Mouse (Mus musculus): ENCODE measurements around the gene Slc47a1. TPM values are rescaled to one million over a fixed set of nuclear protein-coding genes. Genes with fewer than 3 reads are reported as not detected.
A peak's percentile ranks its signal among the peaks of the same experiment; 100 is the strongest.

The Slc47a1 gene
- total RNA-seq, 2 experiments from 2014 or later = 1.4 to 2.3 TPM

GRCm38 (mm10) chr11:61346133-61346532, 32.0 kb downstream of the Slc47a1 start:
- no peak overlapping the region for H3K27ac ChIP-seq
- intact Hi-C loops (cut with DNase I) = loop anchor here (5.0 kb wide), 3 partner anchors 61 to 161 kb away; partner anchors contain the start of gene B9d1
- H3K4me3 ChIP-seq = no peak overlapping the region
- DNase-seq (ENCODE audit: extremely low spot score in 1 of 2, low spot score in 2 of 2) = no peak
- peak; percentile 24 for TF ChIP-seq CTCF (IDR thresholded peaks at IDR 0.05)

DNA sequence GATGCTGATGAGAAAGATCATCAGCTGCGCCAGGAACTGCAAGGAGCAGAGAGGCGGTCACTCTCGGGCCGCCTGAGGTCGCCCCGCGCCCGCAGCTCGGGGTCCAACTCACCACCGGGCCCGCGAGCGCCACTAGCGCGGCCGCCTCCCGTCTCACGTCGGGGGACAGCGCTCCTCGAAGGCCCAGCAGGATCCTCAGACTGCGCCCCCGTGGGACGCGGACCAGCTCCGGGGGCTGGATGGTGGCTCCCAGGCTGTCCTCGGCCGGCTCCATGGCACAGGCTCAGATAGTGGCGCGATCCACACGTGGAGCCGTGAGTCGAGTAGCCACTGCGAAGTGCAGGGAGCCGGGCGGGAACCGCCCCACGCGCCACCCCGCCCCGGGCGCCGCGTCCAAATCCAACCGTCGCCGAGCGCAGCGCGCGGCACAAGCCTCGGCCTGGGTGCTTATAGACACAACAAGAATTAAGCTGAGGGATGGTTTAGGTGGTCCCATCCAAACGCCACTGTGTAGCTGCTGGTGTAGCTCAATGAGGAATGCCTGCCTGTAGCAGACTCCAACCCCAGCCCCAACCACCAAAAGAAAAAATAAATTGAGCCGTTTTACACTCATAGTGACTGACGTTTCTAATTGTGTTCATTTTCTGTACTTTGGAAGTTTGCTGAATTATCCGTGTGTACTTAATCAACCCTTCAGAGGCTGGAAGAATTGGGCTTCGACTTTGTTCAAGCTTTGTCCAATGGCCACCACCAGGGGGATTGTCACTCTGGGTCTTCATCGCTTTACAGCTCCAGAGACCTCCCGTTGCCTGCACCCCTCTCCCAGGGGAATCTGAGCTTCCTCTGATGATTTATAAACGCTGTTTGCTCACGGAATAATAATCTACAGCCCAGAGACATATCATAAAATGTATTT, 35.4 kb downstream of the Slc47a1 start, which contains the start of gene Slc47a2:
TSS of gene Slc47a2 (minus strand) at position 356 of the 916 bp plus-strand sequence.
- peak; percentile 49 for TF ChIP-seq CTCF (IDR thresholded peaks at IDR 0.05)
- no peak within 1 kb of the TSS for H3K27ac ChIP-seq
- intact Hi-C loops (cut with DNase I) = no loop called here

GRCm38 (mm10) chr11:61341971-61342370, 36.2 kb downstream of the Slc47a1 start:
- H3K27ac ChIP-seq = no peak overlapping the region
- no peak overlapping the region for H3K4me3 ChIP-seq
- no peak for DNase-seq (ENCODE audit: extremely low spot score in 1 of 2, low spot score in 2 of 2)
- intact Hi-C loops (cut with DNase I) = no loop called here
- no peak for TF ChIP-seq CTCF (IDR thresholded peaks at IDR 0.05)

More for the DNA sequence above, 35.4 kb downstream of the Slc47a1 start, which contains the start of gene Slc47a2:
- peak within 1 kb of the TSS; percentile 5; the same call in 1 of the 2 replicates for H3K4me3 ChIP-seq
- DNase-seq (ENCODE audit: extremely low spot score in 1 of 2, low spot score in 2 of 2) = no peak

DNA sequence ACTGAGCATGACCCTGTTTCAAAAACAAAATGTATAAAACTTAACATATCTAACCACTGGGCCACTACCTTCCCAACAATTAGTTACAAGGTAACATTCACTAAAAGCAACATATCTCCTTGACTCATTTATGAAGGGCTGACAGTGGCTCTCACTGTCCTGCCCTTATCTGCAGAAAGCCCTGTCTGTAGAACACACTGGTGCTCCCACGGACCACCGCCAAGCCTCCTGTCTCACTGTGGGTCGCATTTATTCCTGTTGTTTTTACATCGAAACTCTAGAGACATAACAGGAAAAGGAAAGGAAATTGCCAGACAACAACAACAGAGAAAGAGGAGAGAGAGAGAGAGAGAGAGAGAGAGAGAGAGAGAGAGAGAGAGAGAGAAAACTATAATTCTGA, 36.9 kb downstream of the Slc47a1 start:
- intact Hi-C loops (cut with DNase I) = no loop called here
- H3K4me3 ChIP-seq = no peak overlapping the region
- TF ChIP-seq CTCF (IDR thresholded peaks at IDR 0.05) = no peak
- H3K27ac ChIP-seq = no peak overlapping the region
- DNase-seq (ENCODE audit: extremely low spot score in 1 of 2, low spot score in 2 of 2) = no peak

- no peak for DNase-seq (ENCODE audit: extremely low spot score in 1 of 2, low spot score in 2 of 2)
- intact Hi-C loops (cut with DNase I) = no loop called here
- no peak overlapping the region for H3K27ac ChIP-seq
- no peak overlapping the region for H3K4me3 ChIP-seq
- TF ChIP-seq CTCF (IDR thresholded peaks at IDR 0.05) = no peak
Measured at GRCm38 (mm10) chr11:61340374-61340773, 37.8 kb downstream of the Slc47a1 start.

DNA sequence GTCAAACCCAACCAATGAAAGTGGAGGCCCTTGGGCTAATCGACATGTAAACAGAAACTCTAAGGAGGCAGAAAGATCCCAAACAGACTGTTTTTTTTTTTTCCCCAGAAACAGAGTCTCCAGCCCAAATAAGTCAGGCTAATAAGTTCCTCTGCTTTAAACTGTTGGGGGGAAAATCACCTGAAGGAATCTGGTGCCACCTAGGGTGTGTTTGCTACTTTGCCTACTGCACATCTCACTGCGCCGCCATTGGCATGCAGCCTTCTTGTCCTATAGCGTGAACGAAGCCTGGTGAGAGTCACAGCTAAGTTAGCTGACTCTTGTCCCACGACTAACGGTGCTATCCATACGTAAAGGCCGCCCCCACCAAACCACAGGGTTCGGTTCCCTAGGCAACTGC, 40.6 kb downstream of the Slc47a1 start:
- no peak for DNase-seq (ENCODE audit: extremely low spot score in 1 of 2, low spot score in 2 of 2)
- H3K27ac ChIP-seq = no peak overlapping the region
- intact Hi-C loops (cut with DNase I) = no loop called here
- no peak overlapping the region for H3K4me3 ChIP-seq
- peak; percentile 12 for TF ChIP-seq CTCF (IDR thresholded peaks at IDR 0.05)

- intact Hi-C loops (cut with DNase I) = no loop called here
- no peak overlapping the region for H3K27ac ChIP-seq
- no peak for TF ChIP-seq CTCF (IDR thresholded peaks at IDR 0.05)
Measured at GRCm38 (mm10) chr11:61320904-61321687, 57.0 kb downstream of the Slc47a1 start.

GRCm38 (mm10) chr11:61319923-61320567, 58.1 kb downstream of the Slc47a1 start:
- no peak for TF ChIP-seq CTCF (IDR thresholded peaks at IDR 0.05)
- DNase-seq (ENCODE audit: extremely low spot score in 1 of 2, low spot score in 2 of 2) = no peak
- Histone ChIP-seq H3K27ac (no peak overlapping the region), H3K4me3 (no peak overlapping the region)
- intact Hi-C loops (cut with DNase I) = no loop called here

More at GRCm38 (mm10) chr11:61320904-61321687, 57.0 kb downstream of the Slc47a1 start:
- DNase-seq (ENCODE audit: extremely low spot score in 1 of 2, low spot score in 2 of 2) = no peak
- no peak overlapping the region for H3K4me3 ChIP-seq

- no peak overlapping the region for H3K27ac ChIP-seq
- no peak overlapping the region for H3K4me3 ChIP-seq
- DNase-seq (ENCODE audit: extremely low spot score in 1 of 2, low spot score in 2 of 2) = no peak
- no peak for TF ChIP-seq CTCF (IDR thresholded peaks at IDR 0.05)
- intact Hi-C loops (cut with DNase I) = no loop called here
Measured at GRCm38 (mm10) chr11:61319233-61319922, 58.8 kb downstream of the Slc47a1 start.

GRCm38 (mm10) chr11:61316864-61317263, 61.3 kb downstream of the Slc47a1 start:
- Histone ChIP-seq H3K27ac (no peak overlapping the region), H3K4me3 (no peak overlapping the region)
- intact Hi-C loops (cut with DNase I) = no loop called here
- no peak for DNase-seq (ENCODE audit: extremely low spot score in 1 of 2, low spot score in 2 of 2)
- no peak for TF ChIP-seq CTCF (IDR thresholded peaks at IDR 0.05)

- TF ChIP-seq CTCF (IDR thresholded peaks at IDR 0.05) = no peak
- intact Hi-C loops (cut with DNase I) = no loop called here
- no peak for DNase-seq (ENCODE audit: extremely low spot score in 1 of 2, low spot score in 2 of 2)
- Histone ChIP-seq H3K4me3 (no peak overlapping the region), H3K27ac (no peak overlapping the region)
Measured at GRCm38 (mm10) chr11:61310321-61310720, 67.8 kb downstream of the Slc47a1 start.
